ENCODE assay signal across 14 mouse cellular contexts in the genomic region with DNA sequence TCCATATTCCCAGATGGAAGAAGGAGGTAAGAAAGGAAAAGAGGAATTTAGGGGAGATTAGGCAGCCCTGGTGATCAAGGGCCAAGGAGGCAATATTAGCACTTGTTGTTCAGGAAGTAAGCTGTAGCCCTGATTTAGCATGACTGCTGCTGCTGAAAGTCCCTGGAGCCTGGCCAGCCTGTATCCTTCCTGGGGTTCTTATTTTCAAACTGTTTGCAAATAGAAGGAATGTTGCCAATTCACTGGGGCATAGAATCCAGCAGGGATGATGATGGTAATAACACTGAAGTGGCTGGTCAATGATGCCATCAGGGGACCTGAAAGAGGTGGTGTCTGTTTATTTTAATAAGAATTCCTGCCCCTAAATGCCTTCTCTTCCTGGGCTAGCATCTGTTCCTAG.
DNase-seq lines count a peak whose midpoint lies in the region; ATAC-seq lines count a peak whose summit lies in the region.
"Had no signal": no experiment of that assay in that cellular context is flagged by ENCODE, and none has a peak within 500 bp of the region (broad histone marks: within the 10 kb centered on the region; RNA-seq: fewer than 3 reads in every experiment).

No protein-coding gene starts in this region.

- ATAC-seq in embryonic facial prominence, embryonic 15.5 days (ENCODE audit: insufficient number of reproducible peaks, low FRiP score, low TSS enrichment, low read depth): no peak
- ATAC-seq: forebrain, embryonic 13.5 days; inflammation-experienced regulatory T-cells, adult 6 months had no signal

- no peaks in the 10 kb centered on the region for H3K36me3 ChIP-seq in embryonic facial prominence, embryonic 15.5 days
- H3K36me3 ChIP-seq: heart, embryonic 15.5 days had no signal

- no peaks in the 10 kb centered on the region for H3K27me3 ChIP-seq in embryonic facial prominence, embryonic 15.5 days
- H3K27me3 ChIP-seq: forebrain, embryonic 13.5 days; heart, embryonic 15.5 days had no signal

- no peak overlapping the region for H3K4me2 ChIP-seq in embryonic facial prominence, embryonic 15.5 days (replicated peaks)
- H3K4me2 ChIP-seq: forebrain, embryonic 13.5 days; heart, embryonic 15.5 days had no signal

- H3K9me3 ChIP-seq in embryonic facial prominence, embryonic 15.5 days (replicated peaks): no peaks in the 10 kb centered on the region
- H3K9me3 ChIP-seq: forebrain, embryonic 13.5 days; heart, embryonic 15.5 days had no signal

- H3K9ac ChIP-seq in embryonic facial prominence, embryonic 15.5 days: no peak overlapping the region
- H3K9ac ChIP-seq: forebrain, embryonic 13.5 days; heart, embryonic 15.5 days had no signal

- no peak overlapping the region for H3K4me3 ChIP-seq in embryonic facial prominence, embryonic 15.5 days (replicated peaks)
- H3K4me3 ChIP-seq: forebrain, embryonic 13.5 days; heart, embryonic 15.5 days had no signal

- peak; percentile 17 for DNase-seq in kidney, postnatal 10 days
- no peak for DNase-seq in kidney, adult 18-20 months
- peak; percentile 19 to 44 for DNase-seq in layer of hippocampus, adult 8-10 months (ENCODE audit: low spot score in 2 of 2)
- peak; percentile 43 for DNase-seq in right cerebral cortex, adult 18-20 months
- no peak for DNase-seq in urinary bladder, adult 2 months (ENCODE audit: low spot score)
- DNase-seq in thymus, postnatal 10 days (ENCODE audit: low spot score in 2 of 2): no peak
- DNase-seq: adrenal gland, adult 8-10 months; cerebellum, adult 8-10 months; retina, postnatal 1 day; thymus, adult 2 months had no signal

- H3K27ac ChIP-seq in embryonic facial prominence, embryonic 15.5 days (replicated peaks): peak overlapping the region; percentile 31; the same call in 1 of the 2 replicates
- H3K27ac ChIP-seq: forebrain, embryonic 13.5 days; heart, embryonic 15.5 days had no signal

- 0 out of 2 replicates have a peak, but pooled peaks cover 4% of the 10 kb centered on the region for H3K4me1 ChIP-seq in embryonic facial prominence, embryonic 15.5 days
- H3K4me1 ChIP-seq: forebrain, embryonic 13.5 days; heart, embryonic 15.5 days had no signal

Comparison
In these comparisons a context has a peak if more than half of its experiments do, and no peak if none do; other contexts are left out.
1. DNase-seq: peak in kidney, postnatal 10 days (single experiment), layer of hippocampus, adult 8-10 months (2 of 2) and right cerebral cortex, adult 18-20 months (single experiment); none in kidney, adult 18-20 months (single experiment), urinary bladder, adult 2 months (single experiment) and thymus, postnatal 10 days (0 of 2).